Mouse (Mus musculus) liver, postnatal 0 days (tissue): ENCODE measurements around the gene Sdccag8.

Experiments used
- CTCF ChIP-seq: sonication (generic); IDR thresholded peaks from 2 replicates; pipeline ENCODE4 v1.5.1; 2016; ENCODE audit warnings: antibody characterized with exemption, low read depth
- EP300 ChIP-seq: IDR thresholded peaks from 2 replicates; pipeline ENCODE4 v1.6.1; 2016; ENCODE audit warnings: antibody characterized with exemption, low read depth, mild to moderate bottlenecking

DNA sequence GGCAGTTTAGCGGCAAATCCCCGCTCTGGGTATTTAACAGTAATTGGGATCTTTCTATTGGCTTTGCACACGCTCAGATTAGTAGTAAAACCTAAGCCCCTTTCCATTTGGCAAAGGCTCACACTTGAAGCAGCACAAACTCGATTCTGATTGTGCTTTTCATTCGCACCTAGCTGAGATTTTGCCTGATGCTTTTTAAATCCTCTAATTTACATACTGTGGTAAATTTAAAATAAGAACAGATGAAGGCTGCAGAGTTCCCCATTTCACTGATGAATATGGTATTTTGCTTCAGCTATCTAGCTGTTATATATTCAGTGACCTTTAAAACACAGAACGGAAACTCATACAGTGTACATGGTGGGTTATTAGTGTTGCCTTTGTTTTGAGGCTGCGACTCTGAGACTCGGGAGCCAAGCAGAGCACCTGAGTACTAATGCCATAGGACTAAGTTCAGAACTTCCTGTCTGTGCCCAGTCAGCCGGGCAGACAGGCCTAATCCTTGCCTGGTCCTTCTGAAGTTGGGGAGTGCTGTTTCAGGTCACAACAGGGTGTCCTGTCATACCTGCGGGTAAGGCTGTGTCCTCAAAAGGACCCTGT, 166.4 kb downstream of the Sdccag8 start:
- TF ChIP-seq CTCF, result no peak
- TF ChIP-seq EP300, result no peak
